Mouse (Mus musculus) naive thymus-derived CD4-positive, alpha-beta T cell, adult 2 months (primary cell): Measurements from ENCODE around the gene Nlrx1.
"Not testable (repeated sequence)": the region's sequence is repeated elsewhere in the genome, so short reads cannot be mapped to it uniquely, and the experiment has no call there.

ENCODE experiments used
- DNase-seq: peaks from one replicate; pipeline ENCODE4 v3.0.0-alpha.2; 2011; ENCODE audit warnings: low read depth

Nlrx1 gene

DNA sequence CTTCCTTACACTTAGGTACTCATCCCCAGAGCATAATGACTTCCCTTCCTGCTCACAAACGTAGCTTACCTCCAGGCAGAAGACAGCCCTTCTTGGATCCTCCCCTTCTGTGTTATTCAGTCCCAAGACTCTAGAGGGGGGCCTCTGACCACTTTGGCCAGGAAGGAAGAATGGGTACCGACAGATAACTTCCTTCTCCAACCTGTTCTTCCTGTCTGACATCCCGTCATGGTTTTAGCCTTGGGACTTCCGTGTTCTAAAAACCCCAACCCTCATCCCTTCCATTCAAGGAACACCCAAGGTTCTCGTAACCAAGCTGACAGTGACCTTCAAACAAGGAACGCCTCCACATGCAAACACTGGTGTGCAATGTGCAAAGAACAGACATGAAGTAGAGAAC is at the start of gene Nlrx1:
Gene Nlrx1 (minus strand): TSS at position 168 of the 400 bp plus-strand sequence.
- DNase-seq: no peak

DNA sequence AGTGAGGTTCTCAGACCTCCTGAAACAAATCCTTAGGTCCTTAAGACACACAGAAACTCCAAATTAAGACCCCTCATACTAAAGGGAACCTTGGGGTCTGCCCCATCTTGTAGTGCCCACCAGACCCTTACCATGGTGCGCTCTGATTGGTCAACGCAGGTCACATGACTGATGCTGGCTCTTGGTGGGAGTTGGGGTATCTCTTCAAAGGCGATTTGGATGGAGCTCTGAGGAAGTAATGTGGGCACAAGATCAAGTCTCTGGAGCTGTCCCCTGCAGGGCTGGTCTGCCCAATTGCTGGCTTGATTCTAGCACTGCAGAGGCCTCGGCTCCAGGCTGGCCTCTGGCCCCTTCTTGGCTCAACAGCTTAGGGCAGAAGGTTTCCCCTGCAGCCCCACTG is 49.1 kb upstream of the Nlrx1 start:
- DNase-seq: no peak

DNA sequence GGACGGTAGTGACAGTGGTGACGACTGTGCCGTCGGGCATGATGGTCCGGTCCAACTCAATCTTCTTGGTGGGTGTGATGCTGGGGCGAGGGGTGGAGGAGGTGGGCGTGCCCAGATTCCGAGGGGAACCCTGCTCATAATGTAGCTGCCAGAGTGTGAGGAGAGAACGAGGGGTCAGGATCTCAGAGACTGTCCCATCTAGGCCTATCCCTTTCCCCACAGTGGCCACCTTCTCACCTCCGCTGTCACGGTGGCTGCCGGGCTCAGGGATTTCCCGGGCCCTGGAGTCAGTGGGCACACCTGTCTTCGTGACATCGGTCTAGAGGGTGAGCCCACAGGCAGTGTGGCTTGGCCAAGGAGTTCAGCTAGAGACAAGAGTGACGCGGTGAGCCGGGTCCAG is 46.5 kb upstream of the Nlrx1 start:
- no peak for DNase-seq

- DNase-seq: no peak
These were observed 45.8 kb upstream of the Nlrx1 start for GRCm38 (mm10) chr9:44314257-44314547.

DNA sequence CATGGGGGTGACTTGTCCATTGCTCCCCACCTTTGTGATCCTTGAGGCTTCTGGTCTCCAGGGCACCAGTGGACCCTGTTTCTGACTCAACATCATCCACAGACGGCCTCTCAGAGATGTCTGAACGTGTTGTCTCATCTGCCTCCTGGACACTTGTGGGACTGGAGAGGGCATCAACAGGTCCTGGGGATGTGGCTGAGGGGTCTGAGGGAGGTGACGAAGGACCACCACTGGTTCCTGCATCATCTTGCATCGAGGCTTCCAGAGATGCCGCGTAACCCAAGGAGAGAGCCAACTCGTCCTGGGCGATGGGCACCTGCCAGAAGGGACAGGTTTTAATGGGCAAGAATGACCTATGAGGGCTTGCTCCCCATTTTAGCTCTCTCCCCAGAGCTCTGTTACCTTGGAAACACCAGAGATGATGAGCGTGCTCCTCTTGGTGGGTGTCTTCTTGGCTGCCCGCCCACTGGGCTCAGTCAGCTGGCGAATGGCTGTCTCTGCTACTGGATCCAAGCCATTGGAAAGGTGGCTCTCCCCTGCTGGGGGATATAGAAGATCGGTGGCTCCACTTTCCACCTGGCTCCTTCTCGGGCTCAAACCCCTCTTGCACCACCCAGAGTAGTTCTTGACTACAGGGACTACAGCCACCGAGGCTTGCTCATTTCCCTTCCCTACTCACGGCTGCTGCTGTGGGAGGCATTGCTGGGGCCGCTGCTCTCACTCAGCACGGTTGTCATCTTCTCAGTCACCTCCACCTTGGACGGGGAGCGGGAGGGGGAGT is 45.3 kb upstream of the Nlrx1 start:
- no peak for DNase-seq

GRCm38 (mm10) chr9:44311136-44312134 is 43.0 kb upstream of the Nlrx1 start:
- DNase-seq: no peak

- DNase-seq: no peak
These were observed 42.3 kb upstream of the Nlrx1 start for GRCm38 (mm10) chr9:44310750-44311135.

DNA sequence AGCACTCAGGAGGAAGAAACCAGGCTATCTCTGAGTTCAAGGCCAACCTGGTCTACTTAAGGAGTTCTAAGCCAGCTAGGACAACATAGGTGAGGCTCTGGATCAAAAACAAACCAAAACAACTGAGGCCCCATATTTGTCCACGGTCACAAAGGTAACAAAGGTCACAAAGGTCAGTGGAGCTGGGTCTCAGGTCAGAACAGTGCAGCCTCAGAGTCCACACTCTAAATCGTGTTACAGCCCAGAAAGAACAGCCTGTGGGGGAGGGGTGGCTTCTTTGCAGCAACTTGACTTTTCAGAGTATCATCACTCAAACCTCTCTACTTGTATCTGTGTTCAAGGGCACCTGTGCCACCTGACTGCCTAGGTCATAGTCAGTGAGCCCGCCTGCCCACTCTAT is 41.4 kb upstream of the Nlrx1 start:
- no peak for DNase-seq

DNA sequence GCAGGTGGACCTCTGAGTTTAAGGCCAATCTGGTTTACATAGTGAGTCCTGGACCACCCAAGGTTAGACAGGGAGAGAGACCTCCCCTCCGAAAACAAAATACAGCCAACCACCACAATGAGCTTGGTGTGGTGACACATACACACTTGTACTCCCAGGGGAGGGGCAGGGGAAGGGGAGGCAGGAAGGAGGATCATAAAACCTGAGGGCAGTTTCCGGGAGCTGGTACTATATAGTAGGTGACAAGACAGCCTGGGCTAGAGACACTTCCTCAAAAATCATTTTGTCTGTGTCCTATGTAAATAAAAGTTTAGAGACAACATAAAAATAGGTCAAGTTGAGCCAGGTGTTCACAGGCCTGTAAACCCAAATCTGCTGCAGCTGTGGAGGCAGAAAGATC is 38.8 kb upstream of the Nlrx1 start:
- DNase-seq: peak; percentile 23

- DNase-seq: no peak
These were observed 38.1 kb upstream of the Nlrx1 start for GRCm38 (mm10) chr9:44306532-44306931.

DNA sequence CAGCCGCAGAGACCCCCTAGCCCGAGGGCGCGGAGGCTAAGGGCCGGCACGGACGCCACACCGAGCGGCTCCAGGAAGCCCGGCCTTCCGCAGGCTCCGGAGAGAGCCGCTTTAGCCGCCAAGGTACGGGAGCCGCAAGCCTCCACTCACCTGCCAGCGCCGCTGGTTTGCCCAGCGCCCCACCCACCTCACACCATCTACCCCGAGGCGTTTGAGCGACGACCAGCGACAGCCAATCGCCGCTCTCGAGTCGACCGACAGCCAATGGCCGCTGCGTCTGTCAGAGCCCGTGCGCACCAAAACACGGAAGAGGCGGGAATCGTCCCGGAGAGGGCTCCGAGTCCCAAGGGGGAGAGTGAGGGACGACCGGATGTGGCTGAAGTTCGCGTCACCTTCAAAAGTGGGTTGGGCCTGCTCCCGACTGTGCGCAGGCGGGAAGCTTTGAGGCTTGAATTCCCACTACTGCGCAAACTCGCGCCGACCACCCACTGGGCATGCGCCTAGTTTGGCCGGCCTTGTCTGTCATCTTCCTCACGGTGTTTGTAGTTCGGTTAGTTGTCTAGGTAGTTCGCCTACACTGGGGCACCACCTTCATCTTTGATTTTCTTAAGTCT is 37.2 kb upstream of the Nlrx1 start, which contains the start of gene Hinfp:
Gene Hinfp (minus strand): TSS at position 206 of the 614 bp plus-strand sequence.
- DNase-seq: peak; percentile 99

DNA sequence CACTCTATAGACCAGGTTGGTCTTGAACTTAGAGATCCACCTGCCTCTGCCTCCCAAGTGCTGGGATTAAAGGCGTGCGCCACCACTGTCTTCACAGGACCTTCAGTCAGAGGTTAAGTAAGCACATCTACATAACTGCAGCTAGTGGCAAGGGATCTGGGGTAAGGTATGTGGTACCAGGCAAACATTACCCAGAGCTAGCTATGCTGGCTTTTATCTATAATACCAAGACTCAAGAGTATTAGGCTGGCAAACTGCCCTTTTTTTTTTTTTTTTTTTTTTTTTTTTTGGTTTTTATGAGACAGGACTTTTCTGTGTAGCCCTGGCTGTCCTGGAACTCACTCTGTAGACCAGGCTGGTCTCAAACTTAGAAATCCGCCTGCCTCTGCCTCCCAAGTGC is 31.6 kb upstream of the Nlrx1 start:
- not testable (repeated sequence) for DNase-seq

DNA sequence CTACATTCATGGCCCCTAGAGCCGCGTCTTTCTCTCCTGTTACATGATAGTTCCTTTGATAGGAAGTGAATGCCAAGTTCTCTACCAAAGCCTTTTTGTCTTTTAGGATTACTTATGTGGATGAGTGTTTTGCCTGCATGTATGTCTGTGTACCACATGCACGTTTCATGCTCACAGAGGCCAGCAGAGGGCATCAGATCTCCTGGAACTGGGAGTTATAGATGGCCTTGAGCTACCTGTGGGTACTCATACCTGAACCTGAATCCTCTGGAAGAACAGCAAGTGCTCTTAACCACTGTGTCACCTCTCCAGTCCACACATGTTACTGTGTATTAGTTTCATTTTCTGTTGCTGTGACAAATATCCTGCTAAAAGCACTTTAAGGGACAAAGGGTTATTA is 24.1 kb upstream of the Nlrx1 start:
- DNase-seq: peak; percentile 79

DNA sequence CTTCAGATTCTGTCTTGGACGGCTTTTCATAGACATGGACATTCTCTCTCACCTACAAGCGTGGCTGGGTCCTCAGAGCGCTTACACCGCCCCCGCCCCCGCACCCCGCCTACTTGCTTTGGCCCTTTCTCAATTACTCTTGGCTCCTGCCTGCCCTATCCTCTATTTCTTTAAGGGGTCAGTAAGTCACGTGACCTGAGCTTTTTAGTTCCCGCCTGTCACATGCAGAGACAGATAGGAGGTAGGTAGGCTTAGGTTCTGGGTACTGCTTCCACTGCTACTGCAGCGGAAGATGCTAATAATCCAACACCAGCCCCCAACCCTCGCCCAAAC is 20.5 kb upstream of the Nlrx1 start:
- no peak for DNase-seq

DNA sequence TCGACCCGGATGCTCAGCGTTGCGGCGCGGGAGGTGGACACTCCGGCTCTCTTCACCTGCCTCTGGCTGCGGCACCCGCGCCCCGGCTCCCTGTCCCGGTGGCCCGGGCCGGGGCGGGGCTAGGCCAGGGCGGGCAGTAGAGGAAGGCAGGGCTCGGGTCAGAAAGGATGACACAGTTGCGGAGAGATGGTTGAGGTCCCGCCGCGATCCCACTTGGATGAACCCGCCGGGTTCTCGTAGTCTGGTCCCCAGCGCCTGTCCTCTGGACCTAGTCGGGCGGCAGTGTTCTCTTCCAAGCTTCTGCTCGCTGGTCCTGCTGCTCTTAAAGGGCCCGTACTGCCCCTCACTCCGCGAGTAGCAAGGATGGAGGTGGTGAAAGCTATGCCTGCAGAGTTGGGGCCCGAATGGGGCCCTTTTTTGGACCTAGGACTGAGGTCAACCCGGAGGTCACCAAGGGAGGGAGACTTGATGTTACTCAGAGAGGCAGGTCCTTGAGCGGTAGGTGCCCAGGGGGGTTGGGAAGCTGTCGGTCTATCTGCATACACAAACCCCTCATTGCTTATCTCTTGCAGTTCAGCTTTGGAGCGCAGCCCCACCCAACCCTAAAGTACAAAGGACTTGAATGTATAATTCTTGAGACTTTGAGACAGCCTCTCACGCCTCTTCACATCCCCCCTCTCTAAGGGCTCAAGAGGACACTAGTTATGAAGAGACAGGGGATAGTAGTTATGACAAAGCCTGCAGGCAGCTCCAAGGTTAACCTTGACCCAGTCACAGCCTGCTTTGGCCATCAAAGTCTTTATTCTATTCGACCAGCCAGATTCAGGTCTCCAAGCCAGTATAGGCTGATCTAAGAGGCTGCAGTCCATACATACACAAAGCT is 19.9 kb upstream of the Nlrx1 start, which contains the start of gene Abcg4:
Gene Abcg4 (minus strand): TSS at position 540 of the 883 bp plus-strand sequence.
- DNase-seq: peak; percentile 33

- peak; percentile 26 for DNase-seq
These were observed 19.1 kb upstream of the Nlrx1 start for GRCm38 (mm10) chr9:44287401-44288075.

DNA sequence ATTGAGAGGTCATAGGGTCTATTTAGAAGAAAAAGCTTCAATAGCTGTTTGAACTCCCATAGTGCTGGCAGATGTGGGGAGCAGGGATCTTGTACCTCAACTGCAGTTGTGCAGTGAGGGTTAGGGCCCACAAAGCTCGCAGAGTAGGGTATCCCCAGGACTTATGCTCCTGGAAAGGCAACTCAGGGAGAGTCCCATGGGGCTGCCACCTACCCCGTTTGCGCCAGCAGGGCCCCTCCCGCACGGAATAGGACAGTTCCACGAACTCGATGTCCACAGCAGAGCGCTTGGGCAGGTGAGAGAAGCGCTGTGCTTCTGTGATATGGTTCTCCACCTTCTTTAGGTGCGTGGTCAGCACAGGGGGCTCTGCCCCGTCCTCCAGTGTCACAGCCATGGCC is 18.6 kb upstream of the Nlrx1 start:
- DNase-seq: peak; percentile 21

DNA sequence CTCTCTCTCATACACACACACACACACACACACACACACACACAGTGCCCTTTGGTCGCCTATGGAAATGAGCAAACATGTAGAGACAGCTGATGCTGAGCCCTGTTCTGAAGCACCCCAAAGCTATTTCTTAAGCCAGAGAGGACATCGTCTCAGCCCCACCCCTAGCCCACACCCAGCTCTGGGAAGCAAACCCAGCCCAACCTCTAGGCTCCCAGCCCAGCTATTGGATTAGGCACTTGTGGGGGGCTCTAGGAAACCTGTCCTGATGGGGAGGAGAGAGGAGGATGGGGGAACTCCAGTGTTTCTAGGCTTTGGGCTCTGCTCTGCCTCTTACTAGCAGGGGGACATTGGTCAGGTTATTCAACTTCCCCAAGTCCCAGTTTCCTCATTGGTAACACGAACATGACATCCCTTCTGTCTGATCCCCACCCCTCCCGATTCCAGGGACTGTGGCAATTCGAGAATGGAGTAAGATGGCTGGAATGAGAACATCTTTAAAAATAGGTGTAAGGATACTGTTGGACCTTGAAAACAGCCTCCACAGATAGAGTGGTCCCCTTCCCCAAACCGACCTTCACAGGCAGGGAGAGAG is 18.0 kb upstream of the Nlrx1 start:
- DNase-seq: no peak

DNA sequence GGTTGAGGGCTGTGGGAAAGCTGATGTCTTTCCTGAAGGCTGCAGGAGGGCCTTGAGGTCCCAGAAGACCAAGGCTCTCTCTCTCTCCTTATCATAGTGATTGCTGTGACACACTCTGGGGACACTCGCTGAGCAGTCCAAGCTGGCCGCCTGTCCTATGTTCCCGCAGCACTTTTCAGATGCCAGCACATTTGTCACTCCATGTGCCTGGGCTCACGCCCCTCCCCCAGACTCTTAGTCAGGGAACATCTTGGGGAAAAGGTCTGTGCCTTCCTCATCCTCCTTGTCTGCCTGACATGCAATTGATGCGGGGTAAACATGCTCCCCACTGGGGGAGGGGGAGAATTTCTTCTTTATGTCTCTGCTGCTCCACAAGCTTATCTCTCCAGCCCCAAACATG is 14.8 kb upstream of the Nlrx1 start:
- DNase-seq: no peak

DNA sequence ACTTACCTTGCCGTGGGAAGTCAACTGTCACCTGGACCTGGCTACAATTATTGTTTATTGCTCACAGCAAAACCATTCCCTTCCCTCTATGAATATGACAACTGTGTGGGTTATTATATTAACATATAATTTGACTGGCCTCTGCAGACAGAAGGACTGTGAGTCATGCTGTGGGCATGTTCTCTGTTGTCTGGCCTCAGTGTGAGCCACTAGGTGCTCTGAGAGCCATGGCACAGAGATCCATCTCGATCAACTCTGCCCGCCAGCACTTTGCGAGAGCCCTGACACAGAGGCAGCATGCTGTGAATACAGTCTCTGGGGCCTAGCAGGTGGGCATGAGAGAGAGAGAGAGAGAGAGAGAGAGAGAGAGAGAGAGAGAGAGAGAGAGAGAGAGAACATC is 1.6 kb upstream of the Nlrx1 start:
- no peak for DNase-seq

DNA sequence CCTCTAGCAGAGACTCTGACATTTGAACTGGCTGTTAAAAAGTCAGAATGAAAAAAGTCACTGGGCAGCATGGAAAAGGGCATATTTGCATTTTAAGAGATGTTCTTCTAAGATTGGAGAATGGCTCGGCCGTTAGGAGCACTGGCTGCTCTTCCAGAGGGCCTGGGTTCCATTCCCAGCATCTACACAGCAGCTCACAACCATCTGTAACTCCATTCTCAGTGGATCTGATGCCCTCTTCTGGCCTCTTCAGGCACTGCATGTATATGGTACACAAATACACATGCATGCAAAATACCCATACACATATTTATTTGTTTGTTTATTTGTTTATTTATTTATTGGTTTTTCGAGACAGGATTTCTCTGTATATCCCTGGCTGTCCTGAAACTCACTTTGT is 678 bp upstream of the Nlrx1 start:
- peak; percentile 80 for DNase-seq
